Mouse (Mus musculus) heart, adult 2 months (tissue): Measurements from ENCODE around the gene Cela1. TPM values are rescaled to one million over a fixed set of nuclear protein-coding genes. Genes with fewer than 3 reads are reported as not detected.

Experiments used
- DNase-seq, 2 experiments: peaks; one replicate each; pipeline ENCODE4 v3.0.0; 2021
- H3K27ac ChIP-seq: fragments of 200-600 bp; 2 replicates; pipeline ENCODE4 v1.8.1; 2022
- H3K27me3 ChIP-seq: fragments of 200-500 bp; 2 replicates; pipeline ENCODE4 v1.6.1; 2012; ENCODE audit warnings: mild to moderate bottlenecking, low read length, inconsistent platforms, mixed read lengths; ENCODE audit not compliant: control insufficient read depth, insufficient read depth
- H3K36me3 ChIP-seq: fragments of 200-500 bp; 2 replicates; pipeline ENCODE4 v1.6.1; 2012; ENCODE audit warnings: low read length, inconsistent platforms; ENCODE audit not compliant: control insufficient read depth, insufficient read depth
- H3K4me1 ChIP-seq: fragments of 200-500 bp; 2 replicates; pipeline ENCODE4 v1.6.1; 2011; ENCODE audit warnings: low read length; ENCODE audit not compliant: control insufficient read depth, insufficient read depth
- H3K4me3 ChIP-seq: fragments of 200-600 bp; 2 replicates; pipeline ENCODE4 v1.8.1; 2022
- H3K79me2 ChIP-seq: fragments of 200-500 bp; replicated peaks from 2 replicates; pipeline ENCODE4 v1.6.1; 2012; ENCODE audit warnings: mild to moderate bottlenecking, inconsistent platforms, low read length, moderate library complexity, mixed read lengths; ENCODE audit not compliant: control insufficient read depth, insufficient read depth
- H3K9ac ChIP-seq: fragments of 200-500 bp; 2 replicates; pipeline ENCODE4 v1.6.1; 2012; ENCODE audit warnings: low read depth, mild to moderate bottlenecking, control low read depth, inconsistent platforms, low read length, mixed read lengths
- CTCF ChIP-seq: fragments of 200-600 bp; IDR thresholded peaks from 2 replicates; pipeline ENCODE4 v1.8.1; 2022; ENCODE audit warnings: antibody characterized with exemption, mild to moderate bottlenecking, moderate library complexity
- EP300 ChIP-seq: fragments of 200-500 bp; IDR thresholded peaks from 2 replicates; pipeline ENCODE4 v1.6.1; 2011; ENCODE audit warnings: low read depth, low read length, control low read depth; ENCODE audit not compliant: insufficient read depth
- POLR2A ChIP-seq: fragments of 200-500 bp; IDR thresholded peaks from 2 replicates; pipeline ENCODE4 v1.6.1; 2011; ENCODE audit warnings: mild to moderate bottlenecking, low read depth, low read length, control low read depth; ENCODE audit not compliant: insufficient read depth
- WGBS: fragments of 180-500 bp; shearing (Covaris S2); methylation state at CpG from one replicate; pipeline ENCODE4 v1.1.7; 2018; 5-methylcytosine and 5-hydroxymethylcytosine counted together
- intact Hi-C: fragments of 180-260 bp; cut with DNase I; formaldehyde crosslinking; loops from one replicate; pipeline ENCODE4 v1.15.1; 2025
- polyA plus RNA-seq: library from polyadenylated mRNA; depleted of rRNA; stranded (reverse); fragments of >200 nt; gene quantifications from 2 replicates; pipeline ENCODE4 v1.2.3, GENCODE M21; 2012
- total RNA-seq, 2 experiments: library from RNA; stranded (reverse); gene quantifications; 2 replicates each; pipeline ENCODE4 v1.2.3; 2021

Cela1 gene
- total and polyA plus RNA-seq, 3 experiments, result 0.78 to 1.3 (median 1.0) TPM

DNA sequence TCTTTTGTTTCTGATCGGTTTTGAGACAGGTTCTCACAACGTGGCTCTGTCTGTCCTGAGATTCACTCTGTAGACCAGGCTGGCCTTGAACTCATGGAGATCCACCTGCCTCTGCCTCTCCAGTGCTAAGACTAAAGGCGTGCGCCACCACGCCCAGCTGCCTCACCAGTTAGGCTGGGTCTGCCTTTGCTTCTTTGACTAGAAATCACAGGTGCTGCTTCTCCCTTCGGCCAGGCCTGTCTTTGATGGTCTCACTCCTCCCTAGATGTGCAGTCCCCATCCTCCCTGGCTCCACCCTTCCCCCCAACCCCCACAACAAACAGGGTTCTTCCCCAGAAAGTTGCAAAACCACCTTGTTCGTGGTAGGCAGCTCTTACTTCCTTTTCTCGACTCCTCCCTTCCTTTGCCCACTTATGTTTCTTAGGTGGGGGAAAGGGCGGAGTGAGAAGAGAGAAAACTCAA is 22.9 kb downstream of the Cela1 start:
- H3K36me3 ChIP-seq, result no peaks in the 10 kb centered on the region
- TF ChIP-seq POLR2A (no peak), EP300 (no peak), CTCF (no peak)
- DNase-seq, result peak in 1 of 2 experiments; percentile 53
- H3K79me2 ChIP-seq, result no peaks in the 10 kb centered on the region
- H3K4me3 ChIP-seq, result no peak overlapping the region
- WGBS, result 74% methylated on average over 9 of the region's 9 CpGs
- H3K4me1 ChIP-seq, result peaks cover 2% of the 10 kb centered on the region
- intact Hi-C loops, result no loop called here
- no peak overlapping the region for H3K9ac ChIP-seq
- no peak overlapping the region for H3K27ac ChIP-seq
- H3K27me3 ChIP-seq, result no peaks in the 10 kb centered on the region

DNA sequence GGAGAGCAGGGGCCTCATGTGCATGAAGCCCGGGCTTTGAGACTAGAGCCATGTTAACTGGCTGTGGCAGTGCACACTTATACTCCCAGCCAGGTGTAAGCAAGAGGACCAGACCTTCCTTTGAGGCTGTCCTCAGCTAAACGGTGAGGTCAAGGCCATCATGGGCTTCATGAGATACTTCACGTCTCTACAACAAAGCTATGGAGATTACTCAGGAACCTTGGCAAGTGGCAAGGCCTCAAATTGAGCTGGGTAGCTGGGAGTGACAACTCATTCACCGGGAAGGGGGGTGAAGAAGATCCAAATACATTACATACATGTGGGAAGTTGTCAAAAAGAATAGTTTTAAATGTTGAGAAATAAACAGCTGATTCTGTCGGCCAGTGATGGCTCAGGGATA is 26.9 kb downstream of the Cela1 start:
- no peaks in the 10 kb centered on the region for H3K79me2 ChIP-seq
- H3K4me1 ChIP-seq, result no peaks in the 10 kb centered on the region
- WGBS, result 88% methylated on average over 5 of the region's 5 CpGs
- no peaks in the 10 kb centered on the region for H3K36me3 ChIP-seq
- H3K27me3 ChIP-seq, result no peaks in the 10 kb centered on the region
- TF ChIP-seq POLR2A, result no peak
- no peak for TF ChIP-seq CTCF
- TF ChIP-seq EP300, result no peak
- H3K4me3 ChIP-seq, result no peak overlapping the region
- DNase-seq, result no peak
- no peak overlapping the region for H3K9ac ChIP-seq
- intact Hi-C loops, result no loop called here
- H3K27ac ChIP-seq, result no peak overlapping the region

DNA sequence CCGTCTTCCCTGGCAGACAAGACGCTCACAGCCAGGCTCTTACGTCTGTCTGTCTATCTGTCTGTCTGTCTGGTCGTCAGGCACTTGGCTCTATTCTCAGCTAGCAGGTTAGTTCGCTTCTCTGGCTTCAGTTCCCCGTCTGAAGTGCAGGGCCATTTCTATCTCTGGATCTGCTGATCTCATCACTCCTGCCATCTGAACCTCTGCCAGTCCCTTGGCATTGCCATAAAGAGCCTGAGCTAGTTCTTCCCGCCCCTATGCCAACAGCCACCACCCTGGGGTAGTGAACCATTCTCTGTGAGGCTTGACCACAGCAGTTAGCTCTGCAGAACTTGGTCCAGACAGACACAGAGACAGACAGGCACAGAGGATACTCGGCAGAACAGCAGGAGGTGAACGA is 27.4 kb downstream of the Cela1 start:
- DNase-seq, result peak in 1 of 2 experiments; percentile 11
- Histone ChIP-seq H3K9ac (no peak overlapping the region), H3K79me2 (no peaks in the 10 kb centered on the region), H3K27ac (no peak overlapping the region), H3K4me3 (no peak overlapping the region), H3K4me1 (no peaks in the 10 kb centered on the region), H3K36me3 (no peaks in the 10 kb centered on the region), H3K27me3 (no peaks in the 10 kb centered on the region)
- 78% methylated on average over 9 of the region's 9 CpGs for WGBS
- intact Hi-C loops, result no loop called here
- no peak for TF ChIP-seq CTCF
- no peak for TF ChIP-seq POLR2A
- no peak for TF ChIP-seq EP300

DNA sequence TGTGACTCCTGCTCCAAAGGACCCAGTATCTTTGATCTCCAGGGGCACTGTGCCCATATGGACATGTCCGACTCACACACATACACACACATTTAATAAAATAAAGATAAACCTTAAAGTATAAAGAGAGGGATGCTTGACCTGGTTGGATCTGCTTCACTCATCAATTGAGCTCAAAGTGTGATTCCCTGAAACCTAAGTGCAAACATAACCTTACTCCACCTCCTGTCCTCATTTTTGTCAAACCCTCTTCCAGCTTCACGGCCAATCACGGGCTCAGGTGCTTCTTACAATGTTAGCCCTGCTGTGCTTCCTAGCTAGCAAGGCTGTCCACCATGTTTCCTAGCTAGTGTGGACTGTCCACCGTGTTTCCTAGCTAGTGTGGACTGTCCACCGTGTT is 32.5 kb downstream of the Cela1 start:
- no peaks in the 10 kb centered on the region for H3K4me1 ChIP-seq
- H3K36me3 ChIP-seq, result no peaks in the 10 kb centered on the region
- WGBS, result 83% methylated on average over 5 of the region's 5 CpGs
- H3K27ac ChIP-seq, result no peak overlapping the region
- no peaks in the 10 kb centered on the region for H3K79me2 ChIP-seq
- no peak overlapping the region for H3K9ac ChIP-seq
- no peaks in the 10 kb centered on the region for H3K27me3 ChIP-seq
- H3K4me3 ChIP-seq, result no peak overlapping the region
- no peak for DNase-seq
- intact Hi-C loops, result no loop called here
- TF ChIP-seq CTCF (no peak), POLR2A (no peak), EP300 (no peak)

DNA sequence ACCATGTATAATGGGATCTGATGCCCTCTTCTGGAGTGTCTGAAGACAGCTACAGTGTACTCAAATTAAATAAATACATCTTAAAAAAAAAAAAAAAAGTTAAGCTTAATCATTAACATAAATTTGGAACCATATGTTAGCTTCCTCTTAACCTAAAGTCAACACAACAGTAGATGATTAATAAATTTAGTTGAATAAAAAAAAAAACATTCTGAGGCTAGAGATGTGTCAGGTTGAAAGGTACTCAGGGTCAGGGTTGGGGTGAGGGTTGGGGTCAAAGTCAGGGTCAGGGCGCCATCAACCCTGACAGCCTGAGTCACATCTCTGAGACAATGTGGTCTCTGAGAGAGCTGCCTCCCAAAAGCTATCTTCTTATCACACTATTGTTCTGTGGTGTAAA is 33.5 kb downstream of the Cela1 start:
- WGBS, result 59% methylated on average over 1 of the region's 1 CpGs
- Histone ChIP-seq H3K27ac (no peak overlapping the region), H3K4me1 (no peaks in the 10 kb centered on the region), H3K9ac (no peak overlapping the region), H3K27me3 (no peaks in the 10 kb centered on the region), H3K79me2 (no peaks in the 10 kb centered on the region), H3K4me3 (no peak overlapping the region), H3K36me3 (no peaks in the 10 kb centered on the region)
- DNase-seq, result no peak
- no peak for TF ChIP-seq EP300
- no peak for TF ChIP-seq POLR2A
- TF ChIP-seq CTCF, result no peak
- intact Hi-C loops, result no loop called here

GRCm38 (mm10) chr15:100651610-100652009 is 36.1 kb downstream of the Cela1 start:
- Histone ChIP-seq H3K9ac (no peak overlapping the region), H3K27ac (no peak overlapping the region), H3K36me3 (no peaks in the 10 kb centered on the region), H3K4me1 (no peaks in the 10 kb centered on the region), H3K27me3 (no peaks in the 10 kb centered on the region), H3K79me2 (no peaks in the 10 kb centered on the region), H3K4me3 (no peak overlapping the region)
- intact Hi-C loops, result no loop called here
- 74% methylated on average over 9 of the region's 9 CpGs for WGBS
- TF ChIP-seq CTCF (no peak), POLR2A (no peak)
- DNase-seq, result no peak
